Mouse (Mus musculus) C2C12 (cell line): ENCODE measurements around the gene Eps8.

Experiments used
- CEBPB ChIP-seq: IDR thresholded peaks from one replicate; pipeline ENCODE4 v1.6.1; 2011; ENCODE audit warnings: low read depth, mild to moderate bottlenecking, control low read depth, moderate library complexity
- CTCF ChIP-seq: IDR thresholded peaks from one replicate; pipeline ENCODE4 v1.5.1; 2011; ENCODE audit not compliant: control insufficient read depth, insufficient read depth, insufficient read length

- TF ChIP-seq CTCF (no peak), CEBPB (no peak)
Observed at GRCm38 (mm10) chr6:137654776-137655175, at the start of gene Eps8.
